Mouse (Mus musculus) G1E (cell line): ENCODE measurements around the gene Togaram2.

Source experiments
- CTCF ChIP-seq: IDR thresholded peaks from 2 replicates; pipeline ENCODE4 v1.5.1; 2012; ENCODE audit warnings: low read depth, low read length, inconsistent platforms, mixed read lengths
- GATA2 ChIP-seq: IDR thresholded peaks from 2 replicates; pipeline ENCODE4 v1.6.1; 2012; ENCODE audit warnings: low read depth, low read length, inconsistent platforms, borderline replicate concordance
- TAL1 ChIP-seq: conservative IDR thresholded peaks from 2 replicates; pipeline ENCODE4 v1.6.1; 2012; ENCODE audit warnings: low read depth, low read length, inconsistent platforms, mixed read lengths

DNA sequence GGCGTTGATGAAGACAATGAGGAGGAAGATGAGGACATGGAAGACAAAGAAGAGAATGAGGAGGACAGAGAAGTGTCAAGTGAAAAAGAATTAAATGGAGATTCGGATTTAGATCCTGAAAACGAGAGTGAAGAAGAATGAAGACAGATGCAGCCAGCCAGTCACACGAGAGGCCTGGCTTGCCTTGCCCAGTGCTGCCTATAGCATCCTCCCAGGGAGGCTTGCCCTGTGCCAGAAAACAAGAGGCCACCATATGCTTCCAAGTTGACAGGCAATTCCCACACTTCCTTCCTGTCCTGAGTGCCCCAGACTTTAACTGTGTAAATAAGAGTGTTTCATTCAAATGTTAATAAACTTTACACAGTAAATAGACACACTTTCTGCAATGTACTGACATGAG, 15.5 kb upstream of the Togaram2 start:
- TF ChIP-seq CTCF: no peak
- no peak for TF ChIP-seq TAL1
- no peak for TF ChIP-seq GATA2
